Mouse (Mus musculus): ENCODE data around the gene Mrpl2.
A peak's percentile ranks its signal among the peaks of the same experiment; 100 is the strongest.

The Mrpl2 gene

DNA sequence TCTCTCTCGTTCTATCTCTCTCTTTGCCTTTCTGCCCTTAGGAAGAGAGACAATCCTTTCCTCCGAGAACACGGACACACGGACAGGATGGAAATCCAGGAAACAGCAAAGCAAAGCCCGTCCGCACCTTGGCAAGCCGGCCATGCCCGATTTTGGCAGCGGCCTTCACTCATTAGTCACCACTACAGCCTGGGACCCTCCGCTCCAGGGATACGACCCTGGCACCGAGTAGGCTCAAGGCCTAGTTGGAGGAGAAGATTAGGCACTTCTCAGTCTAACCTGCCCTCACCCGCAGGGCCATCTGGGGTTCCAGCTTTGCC lies 17.6 kb upstream of the Mrpl2 start:
- DNase-seq, result no peak

DNA sequence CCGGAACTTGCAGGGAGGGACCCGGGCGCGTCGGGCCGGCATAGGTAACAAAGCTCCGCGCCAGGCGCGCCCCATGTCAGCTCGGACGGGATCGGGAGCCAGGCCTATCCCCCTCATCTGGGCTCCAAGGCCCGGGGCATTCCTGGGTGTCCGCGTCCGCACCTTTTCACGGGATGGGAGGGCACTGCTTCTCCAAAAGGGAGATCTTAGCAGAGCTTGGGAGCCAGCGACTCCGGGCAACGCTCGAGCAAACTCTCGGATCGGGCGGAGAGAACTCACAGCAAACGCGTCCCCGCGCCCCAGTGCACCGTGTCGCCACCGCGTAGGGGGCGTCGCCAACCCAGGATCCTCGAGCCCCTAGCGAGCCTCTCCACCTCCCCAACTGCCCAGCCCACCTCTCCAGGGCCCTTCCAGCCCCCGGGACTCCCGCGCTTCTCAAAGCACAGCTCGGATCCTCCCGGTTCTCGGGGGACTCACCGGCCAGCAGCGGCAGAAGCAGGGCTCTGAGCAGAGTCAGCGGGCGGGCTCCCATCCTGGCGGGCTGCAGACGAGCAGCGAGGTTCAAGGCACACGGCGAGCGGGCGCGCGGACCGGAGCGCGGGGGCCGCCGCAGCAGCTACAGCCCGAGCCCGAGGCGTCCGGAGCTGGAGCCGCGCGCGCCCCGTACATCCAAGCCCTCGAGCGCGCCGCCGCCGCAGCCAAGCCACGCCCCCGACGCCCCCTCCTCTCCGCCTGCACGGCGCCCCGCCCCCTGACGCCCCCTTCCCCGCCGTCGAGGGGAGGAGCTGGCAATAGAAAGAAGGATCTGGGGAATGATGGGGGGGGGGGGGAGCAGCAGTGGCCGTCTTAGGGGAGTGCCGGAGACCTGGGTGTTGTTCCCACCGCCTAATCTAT lies 17.0 kb upstream of the Mrpl2 start, which contains the start of gene Ptk7:
Gene Ptk7, minus strand, starts transcription at position 714 of the 894 bp plus-strand sequence.
- peak; percentile 73 to 81 for DNase-seq

DNA sequence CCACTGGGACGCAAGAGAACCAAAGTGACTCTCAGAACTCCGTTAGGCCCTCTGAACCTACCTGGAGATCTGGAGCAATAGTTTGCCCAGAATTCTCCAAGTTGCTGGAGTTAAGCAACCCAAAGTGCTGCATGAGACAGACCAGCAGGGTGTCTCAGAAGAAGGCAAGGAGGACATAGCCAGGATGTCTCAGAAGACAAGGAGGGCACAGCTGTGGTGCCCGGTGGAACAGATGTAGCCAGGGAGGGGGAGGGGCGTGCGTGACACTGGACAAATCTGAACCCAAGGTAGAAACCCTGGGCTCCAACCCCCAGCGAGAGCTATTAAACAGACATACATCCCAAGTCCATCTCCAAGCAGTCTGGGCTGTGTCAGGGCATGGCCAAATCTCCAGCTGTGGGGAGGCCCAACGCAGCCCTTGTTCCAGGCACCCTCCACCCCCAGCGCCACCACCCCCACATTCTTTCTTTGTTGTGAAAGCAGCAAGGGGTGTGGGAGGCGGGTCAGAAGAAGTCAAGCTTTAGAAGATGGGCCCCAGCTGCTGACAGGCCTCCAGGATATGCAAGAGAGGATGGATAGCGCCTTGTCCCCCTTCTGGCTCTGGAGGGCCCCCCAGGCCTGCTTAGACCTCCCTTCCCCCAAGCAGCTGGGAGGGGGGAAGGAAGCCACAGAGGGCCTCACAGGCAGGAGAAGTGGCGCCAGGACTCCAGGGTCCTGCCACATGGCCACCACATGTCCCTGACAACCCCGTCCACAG lies 16.2 kb upstream of the Mrpl2 start:
- DNase-seq, result peak in 1 of 2 experiments; percentile 39

DNA sequence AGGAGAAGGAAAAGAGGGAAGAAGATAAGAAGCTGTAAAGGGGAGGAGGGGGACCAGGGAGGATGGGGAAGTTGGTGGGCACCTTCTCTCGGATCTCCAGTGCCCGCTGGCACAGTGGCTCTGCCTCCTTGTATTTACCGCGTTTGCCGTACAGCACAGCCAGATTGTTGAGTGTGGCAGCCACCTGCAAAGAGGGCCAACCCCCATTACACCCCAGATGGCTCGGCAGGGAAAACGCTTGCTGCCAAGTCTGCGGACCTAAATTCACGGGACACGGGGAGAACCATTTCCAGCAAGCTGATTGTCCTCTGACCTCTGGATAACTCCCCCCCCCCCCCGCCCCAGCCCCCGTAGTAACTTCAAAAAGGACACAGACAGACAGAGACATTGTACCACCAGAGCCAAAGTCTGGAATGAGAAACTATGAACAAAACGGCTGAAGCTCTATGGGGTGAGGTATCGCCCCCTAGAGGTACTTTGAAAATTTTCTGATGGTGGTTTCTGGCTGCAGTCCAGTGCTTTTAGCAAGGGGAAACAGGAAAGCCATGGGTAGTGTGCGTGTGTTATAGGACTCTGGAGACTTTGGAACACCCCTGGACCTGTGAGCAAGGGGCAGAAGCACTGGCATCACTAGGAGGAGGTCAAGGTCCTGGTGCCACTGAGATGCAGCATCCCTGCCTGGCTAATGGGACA lies 9.1 kb upstream of the Mrpl2 start:
- peak; percentile 75 to 79 for DNase-seq

DNA sequence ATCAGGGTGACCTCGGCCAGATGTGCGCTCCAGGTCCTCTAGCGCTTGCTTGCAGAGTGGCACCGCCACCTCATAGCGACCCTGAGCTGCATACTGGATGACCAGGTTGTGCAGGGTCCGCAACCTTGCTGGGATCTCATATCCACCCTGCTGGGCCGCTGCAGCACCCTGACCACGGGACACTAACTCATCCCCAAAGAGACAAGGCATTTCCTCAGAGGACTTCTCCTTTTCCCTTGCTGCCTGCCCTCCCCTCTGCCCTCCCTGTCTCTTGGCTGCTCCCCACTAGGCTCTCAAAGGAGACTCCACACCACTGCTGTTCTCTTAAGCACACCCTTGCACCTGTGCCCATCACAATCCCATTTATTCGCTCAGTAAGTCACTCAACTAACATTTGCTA lies 6.1 kb upstream of the Mrpl2 start:
- DNase-seq, result no peak

DNA sequence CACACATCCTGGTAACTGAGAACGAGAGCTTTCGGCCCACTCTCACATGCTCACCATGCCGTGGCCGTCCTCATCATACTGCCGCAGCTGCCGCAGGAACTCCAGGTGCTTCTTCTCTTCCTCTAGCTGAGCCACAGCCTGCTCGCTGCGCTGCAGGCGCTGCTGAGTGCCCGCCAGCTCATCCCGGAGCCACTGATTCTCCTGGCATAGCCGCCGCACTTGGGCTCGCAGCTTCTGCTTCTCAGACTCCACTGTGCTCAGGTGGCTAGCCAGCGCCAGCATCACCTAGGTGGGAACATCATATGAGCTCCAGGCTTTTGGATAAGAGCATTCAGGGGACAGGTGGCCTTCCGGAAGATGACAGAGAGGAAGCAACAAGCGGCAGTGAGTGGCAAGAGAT lies 4.0 kb upstream of the Mrpl2 start:
- peak in 1 of 2 experiments; percentile 51 for DNase-seq

DNA sequence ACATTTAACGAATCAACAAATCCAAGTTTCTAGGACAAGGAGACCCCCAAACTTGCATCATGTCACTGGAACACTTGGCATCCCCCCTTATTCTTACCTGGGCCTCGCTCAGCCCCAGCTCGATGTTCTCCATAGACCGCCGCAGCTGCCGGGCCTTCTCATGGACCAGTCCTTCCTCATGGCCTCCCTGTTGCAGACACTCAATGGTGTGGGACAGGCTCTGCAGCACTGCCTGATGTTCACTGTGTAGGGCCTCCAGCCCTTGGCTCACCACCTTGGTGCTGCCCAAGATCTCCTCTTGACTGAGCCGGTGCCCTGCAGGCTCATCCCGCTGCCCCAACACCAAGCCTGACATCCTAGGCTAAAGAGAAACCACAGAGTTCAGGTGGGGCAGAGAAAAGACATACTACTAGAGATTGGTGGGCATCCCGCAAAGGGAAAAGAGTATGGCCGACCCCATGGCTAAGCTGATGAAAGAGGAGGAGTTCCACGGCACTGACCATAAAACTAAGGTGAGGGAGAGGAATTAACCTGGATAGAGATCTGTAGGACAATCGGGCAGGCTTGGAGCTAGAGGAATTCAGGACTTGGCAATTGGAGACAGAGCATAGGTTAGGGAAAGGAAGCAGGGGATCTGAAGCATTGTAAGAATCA lies 1.8 kb upstream of the Mrpl2 start:
- DNase-seq, result no peak

DNA sequence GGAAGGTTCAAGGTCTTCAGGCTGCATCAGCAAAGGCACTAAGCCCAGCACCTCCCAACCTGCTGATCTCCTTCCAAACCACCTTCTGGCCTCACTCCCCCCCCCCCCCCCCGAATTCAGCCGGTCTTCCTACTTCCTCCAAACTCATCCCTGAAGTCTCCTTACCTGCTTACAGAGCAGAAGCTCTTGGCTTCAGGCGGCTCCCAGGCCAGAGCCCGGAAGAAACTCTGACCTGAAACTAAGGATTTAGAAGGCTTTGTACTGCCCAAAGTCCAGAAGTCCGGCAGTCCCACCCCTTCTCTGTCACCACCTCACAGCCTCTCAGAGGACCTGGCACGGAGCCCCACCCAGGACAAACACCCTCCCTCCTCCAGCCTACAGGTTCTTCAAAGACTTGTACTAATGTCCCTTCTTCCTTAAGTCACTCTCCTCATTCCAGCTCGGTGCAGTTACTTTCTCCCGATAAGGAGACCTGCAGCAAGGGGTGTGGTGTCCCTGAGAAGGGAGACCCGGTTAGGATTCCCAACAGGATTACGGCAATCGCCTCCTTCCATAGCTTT lies 1.0 kb upstream of the Mrpl2 start:
- DNase-seq, result peak; percentile 57 to 77

DNA sequence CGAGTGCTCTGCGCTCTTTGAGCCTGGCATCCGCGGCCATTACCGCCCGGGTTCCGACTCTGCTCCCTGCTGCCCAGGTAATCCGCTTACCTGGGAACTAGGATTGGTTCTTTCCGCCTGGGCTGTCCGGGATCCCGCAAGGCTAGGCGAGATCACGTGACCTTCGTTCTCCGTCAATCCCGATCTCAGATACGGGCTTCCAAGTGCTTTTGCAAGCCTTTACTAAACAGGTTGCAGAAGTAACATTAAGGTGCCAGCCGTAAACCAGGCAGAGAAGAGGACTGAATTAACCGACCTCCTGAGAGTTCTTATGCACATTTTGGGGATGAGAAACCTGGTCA lies 263 bp downstream of the Mrpl2 start:
- DNase-seq, result no peak

DNA sequence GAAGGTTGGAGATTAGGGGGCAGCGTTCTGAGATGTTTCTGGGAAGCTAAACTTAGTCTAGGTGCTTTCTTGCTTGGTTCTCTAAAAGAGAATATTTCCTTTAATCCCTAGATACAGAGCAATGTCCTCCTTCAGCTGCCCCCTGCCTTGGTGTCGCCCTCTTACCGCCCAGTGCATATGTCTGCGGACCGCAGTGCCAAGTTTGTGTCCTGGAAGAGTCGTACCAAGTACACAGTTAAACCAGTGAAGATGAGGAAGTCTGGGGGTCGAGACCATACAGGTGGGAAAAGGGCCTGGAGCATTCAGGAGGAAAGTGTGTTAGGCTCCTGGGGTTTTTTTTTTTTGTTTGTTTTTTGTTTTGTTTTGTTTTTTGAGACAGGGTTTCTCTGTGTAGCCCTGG lies 1.2 kb downstream of the Mrpl2 start:
- peak in 1 of 2 experiments; percentile 28 for DNase-seq

DNA sequence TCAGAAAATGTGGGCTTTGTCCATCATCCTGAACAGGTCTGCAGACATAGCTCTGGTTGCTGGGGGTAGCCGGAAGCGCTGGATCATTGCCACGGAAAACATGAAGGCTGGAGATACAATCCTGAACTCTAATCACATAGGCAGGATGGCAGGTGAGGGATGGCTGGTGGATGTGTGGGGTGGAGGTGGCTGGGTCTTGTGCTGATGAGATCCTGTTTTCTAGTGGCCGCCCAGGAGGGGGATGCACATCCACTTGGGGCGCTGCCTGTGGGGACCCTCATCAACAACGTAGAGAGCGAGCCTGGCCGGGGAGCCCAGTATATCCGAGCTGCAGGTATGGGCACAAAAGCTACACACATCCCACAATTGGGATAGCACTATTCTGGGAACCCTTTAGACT lies 2.4 kb downstream of the Mrpl2 start:
- no peak for DNase-seq

DNA sequence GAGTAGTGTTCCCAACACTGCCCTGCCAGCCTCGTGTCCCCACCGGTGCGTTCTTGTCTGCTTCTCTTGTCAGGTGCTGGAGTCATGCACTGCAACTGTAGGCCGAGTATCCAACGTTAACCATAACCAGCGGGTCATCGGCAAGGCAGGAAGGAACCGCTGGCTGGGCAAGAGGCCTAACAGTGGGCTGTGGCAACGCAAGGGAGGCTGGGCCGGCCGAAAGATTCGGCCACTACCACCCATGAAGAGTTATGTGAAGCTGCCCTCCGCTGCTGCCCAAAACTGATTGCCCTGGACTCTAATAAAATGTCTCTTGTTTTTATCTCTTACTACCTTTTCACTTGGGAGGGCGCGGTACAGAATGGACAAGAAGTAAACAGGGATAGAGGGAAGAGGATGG lies 3.8 kb downstream of the Mrpl2 start:
- peak; percentile 47 to 48 for DNase-seq

DNA sequence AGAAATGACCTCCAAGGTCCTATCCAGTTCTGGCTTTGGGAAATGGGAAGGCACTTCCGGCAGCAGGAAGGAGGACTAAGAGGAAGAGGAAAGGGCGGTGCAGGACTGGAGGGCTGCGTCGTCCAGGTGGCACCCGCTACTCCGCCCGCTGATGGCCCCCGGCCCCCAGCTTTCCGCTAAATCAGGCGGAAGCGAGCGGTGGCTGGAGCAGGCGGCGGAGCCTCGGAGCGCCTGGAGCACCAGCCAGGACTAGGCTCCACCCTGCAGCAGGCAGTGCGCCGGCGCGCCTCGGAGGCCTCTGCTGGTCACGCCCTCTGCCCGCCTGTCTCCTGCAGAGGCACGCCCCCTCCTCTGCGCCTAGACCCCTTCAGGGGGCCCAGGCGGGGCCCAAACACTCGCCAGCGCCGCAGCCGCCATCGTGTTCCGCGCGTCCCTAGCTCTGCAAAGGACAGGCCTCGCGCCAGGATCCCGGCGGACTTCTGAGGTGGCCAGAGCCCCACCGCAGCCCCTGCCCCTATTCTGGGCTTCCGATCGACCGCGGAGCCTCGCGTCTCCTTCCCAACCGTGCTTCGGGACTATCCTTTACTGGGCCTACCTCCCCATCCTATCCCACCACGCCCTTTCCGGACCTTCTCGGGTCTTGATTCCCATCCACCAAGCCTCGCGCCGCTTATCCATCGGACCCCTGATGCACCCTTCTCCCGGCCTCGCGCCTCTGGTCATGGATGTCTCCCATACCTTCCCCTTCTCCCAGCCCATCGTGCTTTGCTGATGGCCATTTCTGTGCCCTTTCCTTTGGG lies 4.4 kb downstream of the Mrpl2 start, which contains the start of gene Cul7:
Gene Cul7, plus strand, starts transcription at position 106 of the 800 bp plus-strand sequence.
- peak; percentile 91 to 94 for DNase-seq

DNA sequence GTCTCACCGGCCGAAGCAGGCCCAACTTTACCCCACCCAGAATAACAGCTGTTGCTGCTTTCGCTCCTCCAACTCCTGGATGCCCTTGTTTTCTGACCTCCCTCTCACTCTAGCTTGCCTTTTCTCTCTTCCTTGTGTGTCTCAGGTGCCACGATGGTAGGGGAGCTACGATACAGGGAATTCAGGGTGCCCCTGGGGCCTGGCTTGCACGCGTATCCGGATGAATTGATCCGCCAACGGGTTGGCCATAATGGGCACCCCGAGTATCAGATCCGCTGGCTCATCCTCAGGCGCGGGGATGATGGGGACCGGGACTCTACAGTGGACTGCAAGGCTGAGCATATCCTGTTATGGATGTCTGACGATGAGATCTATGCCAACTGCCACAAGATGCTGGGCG lies 5.3 kb downstream of the Mrpl2 start:
- peak in 1 of 2 experiments; percentile 26 for DNase-seq

DNA sequence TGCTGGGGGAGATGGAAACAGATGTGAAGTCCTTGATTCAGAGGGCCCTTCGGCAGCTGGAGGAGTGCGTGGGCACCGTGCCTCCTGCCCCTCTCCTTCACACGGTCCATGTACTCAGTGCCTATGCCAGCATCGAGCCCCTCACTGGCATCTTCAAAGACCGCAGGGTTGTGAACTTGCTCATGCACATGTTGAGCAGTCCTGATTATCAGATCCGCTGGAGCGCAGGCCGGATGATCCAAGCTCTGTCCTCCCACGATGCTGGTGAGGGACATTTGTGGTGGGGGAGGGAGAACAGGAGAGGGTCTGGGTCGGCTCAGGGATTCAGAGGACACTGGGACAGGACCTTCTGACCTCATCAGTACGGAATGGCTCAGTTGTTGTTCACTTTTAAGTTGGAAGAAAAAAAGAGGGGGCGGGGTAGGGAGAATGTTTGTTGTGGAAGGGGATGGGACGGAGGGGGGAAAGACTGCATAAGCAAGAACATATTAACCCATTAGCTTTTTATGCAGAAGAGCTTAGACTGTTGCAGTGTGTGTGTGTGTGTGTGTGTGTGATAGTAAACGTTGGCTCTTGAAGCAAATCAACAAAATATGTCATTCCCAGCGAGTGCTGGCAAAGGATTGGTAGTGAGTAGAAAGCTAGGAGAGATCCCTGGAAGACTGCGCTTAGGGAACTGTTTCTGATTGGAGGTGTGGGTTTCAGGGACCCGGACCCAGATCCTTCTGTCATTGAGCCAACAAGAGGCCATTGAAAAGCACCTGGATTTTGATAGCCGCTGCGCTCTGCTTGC lies 5.9 kb downstream of the Mrpl2 start:
- DNase-seq, result peak in 1 of 2 experiments; percentile 22

DNA sequence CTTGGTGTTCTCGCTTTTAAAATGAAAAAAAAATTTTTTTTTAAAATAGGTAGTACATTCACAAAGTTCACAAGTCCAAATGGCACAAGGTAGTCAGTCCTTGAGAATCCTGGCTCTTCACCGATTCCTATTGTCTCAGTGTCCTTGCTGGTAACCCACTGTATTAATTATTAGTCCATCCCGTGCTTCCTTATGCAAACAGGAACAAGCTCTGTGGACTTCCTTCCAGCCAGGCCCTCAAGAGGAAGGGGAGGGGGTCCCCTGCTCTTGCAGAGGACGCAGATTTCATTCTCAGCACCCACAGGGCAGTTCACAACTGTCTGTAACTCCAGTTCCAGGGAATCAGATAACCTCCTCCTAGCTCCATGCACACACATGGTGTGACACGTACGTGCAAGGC lies 10.0 kb downstream of the Mrpl2 start:
- DNase-seq, result no peak

DNA sequence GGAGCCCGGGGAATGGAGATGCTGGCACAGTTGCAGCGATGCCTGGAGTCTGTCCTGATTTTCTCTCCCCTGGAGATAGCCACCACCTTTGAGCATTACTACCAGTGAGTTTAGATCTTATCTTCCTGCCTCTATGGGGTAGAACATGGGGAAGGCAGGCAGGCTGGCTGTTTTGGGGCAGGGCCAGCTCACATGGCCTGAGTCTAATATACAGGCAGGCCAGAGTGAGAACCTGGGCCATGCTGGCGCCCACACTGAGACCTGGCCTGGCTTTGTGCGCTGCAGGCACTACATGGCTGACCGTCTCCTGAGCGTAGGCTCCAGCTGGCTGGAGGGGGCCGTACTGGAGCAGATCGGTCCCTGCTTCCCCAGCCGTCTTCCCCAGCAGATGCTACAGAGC lies 15.3 kb downstream of the Mrpl2 start:
- DNase-seq, result peak; percentile 85 to 86

DNA sequence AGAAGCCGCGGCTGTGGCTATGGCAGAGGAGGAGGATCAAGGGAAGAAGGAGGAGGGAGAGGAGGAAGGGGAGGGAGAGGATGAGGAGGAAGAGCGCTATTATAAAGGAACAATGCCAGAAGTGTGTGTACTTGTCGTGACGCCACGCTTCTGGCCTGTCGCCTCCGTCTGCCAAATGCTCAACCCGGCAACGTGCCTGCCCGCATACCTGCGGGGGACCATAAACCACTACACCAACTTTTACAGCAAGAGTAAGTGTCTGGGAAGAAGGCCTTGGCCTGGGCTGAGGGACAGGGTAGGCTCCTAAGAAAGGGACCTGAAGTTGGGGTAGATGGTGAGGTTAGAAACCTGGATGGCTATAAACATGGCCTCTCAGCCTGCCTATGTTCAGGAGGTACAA lies 16.0 kb downstream of the Mrpl2 start:
- peak; percentile 77 to 80 for DNase-seq

DNA sequence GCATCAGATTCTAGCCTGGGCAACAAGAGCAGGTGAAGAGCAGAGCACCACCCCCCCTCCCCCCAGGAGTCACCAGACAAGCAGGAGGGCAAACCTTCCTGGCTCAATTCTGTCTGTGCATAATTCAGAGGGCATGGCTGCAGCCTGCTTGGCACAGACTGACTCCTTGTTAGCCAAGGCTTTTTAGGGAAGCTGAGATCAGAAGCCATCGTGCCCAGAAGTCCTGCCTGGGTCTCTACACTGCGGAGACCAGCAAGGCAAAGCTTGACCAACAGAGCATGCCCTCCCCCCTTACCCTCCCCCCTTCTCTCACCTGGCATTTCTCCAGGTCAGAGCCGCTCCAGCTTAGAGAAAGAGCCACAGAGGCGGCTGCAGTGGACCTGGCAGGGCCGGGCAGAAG lies 16.7 kb downstream of the Mrpl2 start:
- peak; percentile 77 to 82 for DNase-seq

DNA sequence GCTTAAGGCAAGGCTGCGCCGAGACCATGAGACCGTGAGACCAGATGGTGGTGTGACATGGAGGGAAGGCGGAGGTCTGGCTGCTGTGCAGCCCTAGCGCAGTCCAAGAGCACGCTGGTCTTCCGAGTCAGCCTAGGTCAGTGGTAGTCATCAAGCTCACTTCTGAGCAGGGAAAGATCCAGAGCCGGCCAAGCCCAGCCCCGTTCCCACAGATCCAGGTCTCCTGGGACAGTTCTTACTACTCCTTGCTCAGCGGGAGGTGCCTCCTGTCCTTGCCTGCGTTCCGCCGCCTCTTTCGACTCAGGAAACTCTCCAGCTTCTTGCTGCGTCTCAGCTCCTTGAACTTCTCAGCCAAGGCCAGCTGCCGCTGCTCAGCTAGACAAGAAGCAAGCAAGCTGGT lies 21.7 kb downstream of the Mrpl2 start:
- peak in 1 of 2 experiments; percentile 25 for DNase-seq

DNA sequence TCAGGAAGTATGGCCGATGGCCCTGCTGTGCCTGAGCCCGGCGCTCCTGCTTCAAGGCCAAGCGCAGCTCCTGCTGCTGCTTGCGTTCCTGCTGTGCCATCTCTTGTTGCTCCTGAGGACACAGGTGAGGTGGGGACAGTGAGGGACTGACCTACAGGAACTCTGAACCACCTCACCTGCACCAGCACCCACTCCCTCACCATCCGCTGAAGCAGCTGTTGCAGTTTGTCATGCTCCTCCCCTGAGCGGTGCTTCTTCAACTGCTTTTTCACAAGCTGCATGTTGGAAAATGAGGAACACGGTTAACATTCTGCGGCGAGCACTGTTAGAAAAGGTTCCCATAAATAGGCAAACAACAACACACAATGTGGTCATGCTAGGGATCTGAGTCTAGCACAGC lies 23.9 kb downstream of the Mrpl2 start:
- no peak for DNase-seq
